Mouse (Mus musculus) kidney, postnatal 4 days (tissue): ENCODE measurements at regions not wholly inside any gene's neighbourhood (a gene's known extent, or its start where the extent isn't known, plus 50 kb on each side); places are given as distances from the start of the nearest gene placed in this dataset.

Experiments used
- DNase-seq, 2 experiments: peaks; one replicate each; pipeline ENCODE4 v3.0.0; 2021; ENCODE audit warnings: mixed read lengths in 2 of 2

DNA sequence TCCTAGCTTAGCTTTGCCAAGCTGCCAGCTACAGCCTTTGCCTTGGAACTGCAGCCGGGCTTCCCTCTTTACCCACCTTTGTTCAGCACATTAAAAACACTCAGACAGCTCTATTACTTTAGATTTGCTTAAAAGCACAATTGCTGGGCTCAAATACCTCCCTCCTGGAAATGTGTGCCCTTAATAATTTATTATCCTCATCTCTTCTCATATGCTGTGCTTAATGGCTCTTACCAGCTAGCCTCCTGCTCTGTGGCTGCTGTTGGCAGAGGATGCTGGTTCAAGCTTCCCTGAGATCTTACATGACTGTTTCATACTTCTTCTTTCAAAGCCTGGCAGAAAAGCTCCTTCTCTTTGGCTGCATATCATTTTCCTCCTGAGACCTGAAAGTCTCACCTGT is 378.1 kb upstream of the Cdh19 start:
- DNase-seq: no peak

GRCm38 (mm10) chr1:111337927-111338326 is 360.5 kb upstream of the Cdh19 start:
- peak; percentile 2 to 3 for DNase-seq

DNA sequence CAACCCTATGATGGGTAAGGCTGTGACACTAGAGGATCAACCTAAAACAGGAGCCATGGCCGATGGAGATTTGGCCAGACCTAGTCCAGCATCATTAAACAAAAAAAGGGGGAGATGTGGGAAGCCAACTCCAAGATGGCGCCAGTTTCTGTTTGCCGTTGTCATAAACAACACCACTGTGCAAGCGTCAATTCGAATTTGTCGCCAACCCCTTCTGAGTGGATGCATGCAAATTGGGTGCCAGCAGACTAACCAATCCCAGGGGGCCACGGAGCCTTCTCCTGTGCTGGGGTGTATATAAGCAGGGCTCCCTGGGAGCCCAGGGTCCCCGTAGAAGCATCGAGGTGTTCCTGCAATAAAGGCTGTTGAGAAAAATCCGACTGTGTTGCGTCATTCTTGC is 324.9 kb upstream of the Cdh19 start:
- no peak for DNase-seq

DNA sequence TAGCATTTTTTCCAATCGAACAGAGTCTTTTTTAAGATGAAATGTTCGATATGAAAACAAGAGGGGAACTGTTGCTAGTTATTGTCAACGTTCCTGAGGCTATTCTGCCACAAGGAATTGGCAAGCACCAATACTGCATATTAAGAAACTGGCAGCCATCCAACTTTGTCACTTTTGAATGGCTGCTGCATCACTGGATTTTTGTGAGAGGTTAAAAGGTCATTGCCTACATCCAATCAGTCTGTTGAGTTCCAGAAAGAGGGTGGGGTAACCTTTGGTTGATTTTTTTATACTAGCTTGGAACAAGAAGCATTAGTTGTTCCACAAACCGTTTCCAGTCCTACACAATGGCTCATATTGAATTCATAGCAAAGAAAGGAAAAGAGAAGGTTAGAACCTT is 309.0 kb upstream of the Cdh19 start:
- DNase-seq: no peak

DNA sequence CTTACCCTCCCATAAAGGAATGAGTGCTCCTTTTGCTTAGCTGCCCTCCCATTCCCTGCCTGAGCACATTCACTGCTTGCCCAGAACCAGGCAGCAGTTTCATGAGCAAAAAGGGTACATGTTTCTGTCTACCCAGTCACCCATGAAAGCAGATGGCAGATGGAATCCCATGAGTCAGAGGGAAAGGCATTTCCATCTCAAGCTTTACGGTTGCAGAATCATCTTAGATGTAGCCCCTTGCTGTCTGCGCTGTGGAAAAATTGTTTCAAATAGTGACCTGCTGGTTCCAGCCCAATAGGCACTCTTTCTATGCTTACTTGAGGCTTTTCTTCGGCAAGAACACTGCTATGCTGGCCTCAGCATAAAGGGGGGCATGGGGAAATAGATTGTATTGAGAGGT is 308.5 kb upstream of the Cdh19 start:
- DNase-seq: no peak

DNA sequence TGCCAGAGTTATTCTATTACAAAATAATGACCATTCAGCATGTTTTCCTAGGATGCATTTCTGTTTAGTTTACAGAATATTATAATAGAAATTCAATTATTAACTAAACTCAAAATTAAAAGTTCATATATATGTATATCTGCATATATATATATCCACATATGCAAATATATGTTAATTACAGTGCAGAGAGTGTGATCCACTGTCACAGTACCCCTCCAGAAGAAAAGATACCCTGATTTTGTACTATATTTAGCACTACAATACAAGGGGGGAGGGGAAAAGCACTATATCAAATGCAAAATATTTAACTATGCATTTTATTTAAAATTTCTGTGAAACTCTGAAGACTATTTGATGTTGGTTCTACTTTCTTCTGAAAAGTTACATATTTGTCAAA is 265.4 kb upstream of the Cdh19 start:
- DNase-seq: no peak

DNA sequence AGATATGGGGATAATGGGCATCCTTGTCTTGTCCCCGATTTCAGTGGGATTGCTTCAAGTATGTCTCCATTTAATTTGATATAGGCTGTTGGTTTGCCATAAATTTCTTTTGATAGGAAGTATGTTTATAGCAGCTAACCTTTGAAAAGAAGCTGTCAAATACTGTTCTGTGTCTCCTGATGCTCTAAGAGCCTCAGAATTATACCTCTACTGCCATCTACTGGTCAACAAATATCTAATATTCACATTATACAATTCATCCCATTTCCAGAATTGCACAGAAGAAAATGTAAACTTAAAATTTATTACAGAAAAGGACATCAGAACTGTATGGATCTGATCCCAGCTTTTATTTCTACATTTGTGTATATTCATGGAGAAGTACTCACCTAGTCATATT is 265.0 kb upstream of the Cdh19 start:
- no peak for DNase-seq
